Mouse (Mus musculus): Measurements from ENCODE around the gene Ifi211. TPM values are rescaled to one million over a fixed set of nuclear protein-coding genes. Genes with fewer than 3 reads are reported as not detected.
"Not testable (repeated sequence)": the region's sequence is repeated elsewhere in the genome, so short reads cannot be mapped to it uniquely, and the experiment has no call there.

Ifi211 gene
- polyA plus RNA-seq, 1 experiment from 2014 or later = 0.73 TPM

- ATAC-seq (replicated peaks; ENCODE audit: low FRiP score); H3K4me1 ChIP-seq; H3K4me2 ChIP-seq; H3K27ac ChIP-seq; H3K27me3 ChIP-seq; H3K4me3 ChIP-seq (replicated peaks); H3K9ac ChIP-seq; H3K9me3 ChIP-seq (replicated peaks); H3K36me3 ChIP-seq: not testable (repeated sequence)
These were observed 478 bp upstream of the Ifi211 start for GRCm38 (mm10) chr1:173913256-173913791.

- Histone ChIP-seq H3K36me3 (no peaks in the 10 kb centered on the region), H3K27me3 (no peaks in the 10 kb centered on the region), H3K4me2 (no peak overlapping the region), H3K4me3 (replicated peaks) (no peak overlapping the region), H3K9ac (no peak overlapping the region), H3K9me3 (replicated peaks) (no peaks in the 10 kb centered on the region), H3K4me1 (no peaks in the 10 kb centered on the region), H3K27ac (no peak overlapping the region)
- ATAC-seq (replicated peaks; ENCODE audit: low FRiP score) = no peak
- WGBS = 85% methylated on average over 2 of the region's 2 CpGs
These were observed 910 bp downstream of the Ifi211 start for GRCm38 (mm10) chr1:173911808-173912464.

DNA sequence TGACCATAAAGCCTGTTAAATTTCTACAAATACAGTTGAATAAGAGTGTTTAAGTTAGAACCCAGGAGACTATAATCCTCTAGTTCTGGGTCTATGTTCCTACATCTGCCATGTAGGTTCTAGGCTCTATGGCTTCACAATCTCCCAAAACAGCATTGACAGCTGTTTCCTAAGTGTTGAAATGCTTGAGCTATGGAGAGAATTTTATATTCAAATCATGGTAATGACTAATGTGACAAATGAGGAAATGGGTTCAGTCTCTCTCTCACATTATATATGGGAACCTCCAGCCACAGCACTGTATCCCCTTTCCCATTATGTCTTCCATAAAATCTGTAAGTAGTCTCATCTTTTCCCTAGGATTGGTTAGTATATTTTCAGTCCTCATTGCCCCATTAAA is 4.5 kb downstream of the Ifi211 start:
- H3K36me3 ChIP-seq; H3K4me3 ChIP-seq (replicated peaks); H3K4me1 ChIP-seq; H3K9ac ChIP-seq; H3K9me3 ChIP-seq (replicated peaks); ATAC-seq (replicated peaks; ENCODE audit: low FRiP score); H3K27me3 ChIP-seq; H3K4me2 ChIP-seq; H3K27ac ChIP-seq: not testable (repeated sequence)

DNA sequence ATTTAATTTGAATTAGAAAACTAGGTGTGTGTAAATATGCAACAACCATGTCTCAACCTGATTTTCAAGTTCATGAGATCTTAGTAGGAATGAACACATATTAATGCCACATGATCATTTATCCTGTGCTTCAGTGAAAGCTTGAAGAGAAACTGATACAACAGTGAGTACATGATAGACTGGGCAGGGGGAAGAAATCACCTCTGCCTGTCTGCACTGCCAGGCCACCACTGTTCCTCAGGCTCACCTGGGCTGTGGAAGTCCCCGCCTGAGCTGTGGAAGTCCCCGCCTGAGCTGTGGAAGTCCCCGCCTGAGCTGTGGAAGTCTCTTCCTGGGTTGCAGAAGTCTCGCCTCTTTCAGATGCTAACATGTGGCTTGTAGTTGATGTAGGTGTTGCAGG is 7.0 kb downstream of the Ifi211 start:
- not testable (repeated sequence) for ATAC-seq (replicated peaks; ENCODE audit: low FRiP score); H3K4me3 ChIP-seq (replicated peaks); H3K9me3 ChIP-seq (replicated peaks); H3K27ac ChIP-seq; H3K4me1 ChIP-seq; H3K4me2 ChIP-seq; H3K27me3 ChIP-seq; H3K9ac ChIP-seq; H3K36me3 ChIP-seq
- WGBS = 92% methylated on average over 4 of the region's 4 CpGs

GRCm38 (mm10) chr1:173889741-173890140 is 23.1 kb downstream of the Ifi211 start:
- H3K27ac ChIP-seq; H3K4me2 ChIP-seq; H3K9ac ChIP-seq; H3K36me3 ChIP-seq; H3K27me3 ChIP-seq; H3K9me3 ChIP-seq (replicated peaks); H3K4me3 ChIP-seq (replicated peaks); ATAC-seq (replicated peaks; ENCODE audit: low FRiP score); H3K4me1 ChIP-seq: not testable (repeated sequence)

- 100% methylated on average over 1 of the region's 2 CpGs for WGBS
- H3K27ac ChIP-seq; H3K27me3 ChIP-seq; H3K9me3 ChIP-seq (replicated peaks); H3K4me1 ChIP-seq; H3K4me2 ChIP-seq; H3K36me3 ChIP-seq; H3K9ac ChIP-seq; ATAC-seq (replicated peaks; ENCODE audit: low FRiP score); H3K4me3 ChIP-seq (replicated peaks): not testable (repeated sequence)
These were observed 25.6 kb downstream of the Ifi211 start for GRCm38 (mm10) chr1:173887026-173887787.

- H3K4me1 ChIP-seq; H3K4me3 ChIP-seq (replicated peaks); ATAC-seq (replicated peaks; ENCODE audit: low FRiP score); H3K4me2 ChIP-seq; H3K27me3 ChIP-seq; H3K27ac ChIP-seq; H3K36me3 ChIP-seq; H3K9me3 ChIP-seq (replicated peaks); H3K9ac ChIP-seq: not testable (repeated sequence)
- 71% methylated on average over 3 of the region's 3 CpGs for WGBS
These were observed 32.7 kb downstream of the Ifi211 start for GRCm38 (mm10) chr1:173880004-173880666.

DNA sequence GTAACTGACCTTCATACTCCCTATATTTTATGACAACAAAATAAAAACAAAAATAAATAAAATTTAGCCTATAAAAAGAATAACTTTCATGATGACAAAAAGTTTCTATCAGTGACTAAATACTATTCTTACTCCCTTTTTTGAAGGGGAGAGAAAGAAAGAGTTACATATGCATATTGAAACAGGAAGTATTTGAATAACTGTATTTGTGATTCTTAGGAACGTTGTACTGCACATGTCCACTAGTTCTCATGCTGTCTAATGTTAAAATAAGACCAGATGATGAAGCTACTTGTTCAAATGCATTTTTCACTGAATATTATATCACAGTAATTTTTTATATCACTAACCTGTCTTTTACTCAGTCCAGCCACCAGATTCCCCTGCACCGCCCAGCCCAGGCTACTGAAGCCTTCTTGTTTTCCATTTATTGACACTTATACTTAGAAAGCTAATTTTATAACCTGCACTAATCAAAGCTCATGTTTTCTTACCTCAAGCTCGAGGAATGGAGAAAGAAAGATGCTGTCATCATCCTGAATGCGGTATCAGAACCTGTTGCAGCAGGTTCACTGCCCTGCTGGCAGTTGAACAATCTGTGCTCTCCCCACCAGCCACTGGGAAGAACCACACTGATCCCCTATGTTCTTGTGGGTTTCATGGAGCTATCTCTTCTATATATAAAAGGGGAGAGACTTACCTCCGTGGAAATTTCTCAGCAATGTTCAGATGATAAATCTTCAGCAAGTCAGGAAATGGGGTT is 33.4 kb downstream of the Ifi211 start:
- not testable (repeated sequence) for H3K27ac ChIP-seq; H3K9ac ChIP-seq; H3K4me2 ChIP-seq; ATAC-seq (replicated peaks; ENCODE audit: low FRiP score); H3K4me1 ChIP-seq; H3K36me3 ChIP-seq; H3K27me3 ChIP-seq; H3K4me3 ChIP-seq (replicated peaks); H3K9me3 ChIP-seq (replicated peaks)
- 71% methylated on average over 5 of the region's 5 CpGs for WGBS

DNA sequence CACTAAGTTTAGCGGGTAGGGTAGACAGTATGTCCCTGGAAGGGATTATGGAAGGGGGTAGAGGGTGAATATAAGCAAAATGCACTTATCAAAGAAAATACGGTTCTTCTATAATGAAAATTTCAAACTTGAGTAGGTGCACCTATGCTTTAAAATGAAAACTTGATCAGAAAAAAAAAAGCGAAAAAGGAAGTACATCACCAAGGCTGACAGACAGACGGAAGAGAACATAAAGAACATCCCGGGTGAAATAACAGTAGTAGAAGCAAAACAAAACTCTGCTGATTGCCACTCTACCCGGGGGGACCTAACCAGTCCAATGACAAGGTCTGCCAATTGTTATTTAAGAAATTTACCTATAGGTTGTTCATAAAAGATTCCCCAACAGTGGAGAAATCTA is 34.6 kb downstream of the Ifi211 start:
- not testable (repeated sequence) for H3K36me3 ChIP-seq; H3K4me2 ChIP-seq; H3K27me3 ChIP-seq; H3K27ac ChIP-seq; ATAC-seq (replicated peaks; ENCODE audit: low FRiP score); H3K9ac ChIP-seq; H3K4me1 ChIP-seq; H3K9me3 ChIP-seq (replicated peaks); H3K4me3 ChIP-seq (replicated peaks)
- 90% methylated on average over 6 of the region's 6 CpGs for WGBS

DNA sequence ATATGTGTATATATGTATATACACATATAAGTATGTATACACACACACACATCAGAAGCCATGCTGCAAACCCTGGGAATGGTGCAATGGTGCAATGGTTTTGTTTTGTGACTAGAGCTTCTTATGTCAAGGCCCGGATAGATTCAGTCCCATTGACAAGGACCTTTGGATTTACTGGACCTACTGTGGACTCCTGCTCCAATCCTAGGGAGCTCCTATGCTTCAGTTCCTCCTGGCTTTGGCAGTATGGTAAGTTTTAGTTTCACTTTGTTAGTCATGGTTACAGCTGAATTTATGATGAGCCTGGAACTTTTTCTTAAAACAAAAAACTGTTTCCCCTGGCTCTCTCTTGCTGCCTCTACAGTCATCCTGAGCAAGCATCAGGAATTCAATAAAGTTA is 35.7 kb downstream of the Ifi211 start:
- H3K4me3 ChIP-seq (replicated peaks); H3K4me1 ChIP-seq; H3K9me3 ChIP-seq (replicated peaks); ATAC-seq (replicated peaks; ENCODE audit: low FRiP score); H3K27me3 ChIP-seq; H3K27ac ChIP-seq; H3K4me2 ChIP-seq; H3K9ac ChIP-seq; H3K36me3 ChIP-seq: not testable (repeated sequence)
- 91% methylated on average over 1 of the region's 1 CpGs for WGBS

GRCm38 (mm10) chr1:173868586-173868985 is 44.3 kb downstream of the Ifi211 start:
- not testable (repeated sequence) for H3K27me3 ChIP-seq; H3K27ac ChIP-seq; H3K9me3 ChIP-seq (replicated peaks); H3K4me2 ChIP-seq; ATAC-seq (replicated peaks; ENCODE audit: low FRiP score); H3K4me3 ChIP-seq (replicated peaks); H3K9ac ChIP-seq; H3K36me3 ChIP-seq; H3K4me1 ChIP-seq
- WGBS = 89% methylated on average over 1 of the region's 1 CpGs

GRCm38 (mm10) chr1:173866504-173866903 is 46.3 kb downstream of the Ifi211 start:
- H3K27ac ChIP-seq = no peak overlapping the region
- H3K27me3 ChIP-seq = no peaks in the 10 kb centered on the region
- H3K9ac ChIP-seq = no peak overlapping the region
- no peaks in the 10 kb centered on the region for H3K9me3 ChIP-seq (replicated peaks)
- no peak for ATAC-seq (replicated peaks; ENCODE audit: low FRiP score)
- no peaks in the 10 kb centered on the region for H3K36me3 ChIP-seq
- H3K4me2 ChIP-seq = no peak overlapping the region
- H3K4me3 ChIP-seq (replicated peaks) = no peak overlapping the region
- no peaks in the 10 kb centered on the region for H3K4me1 ChIP-seq
- WGBS = 84% methylated on average over 12 of the region's 12 CpGs

Measured in kidney, embryonic 15.5 days (tissue).